Mouse (Mus musculus) liver, postnatal 0 days (tissue): Measurements from ENCODE around the gene Fbxw15.
"Not testable (repeated sequence)": the region's sequence is repeated elsewhere in the genome, so short reads cannot be mapped to it uniquely, and the experiment has no call there.

Experiments
- CTCF ChIP-seq: sonication (generic); IDR thresholded peaks from 2 replicates; pipeline ENCODE4 v1.5.1; 2016; ENCODE audit warnings: antibody characterized with exemption, low read depth
- EP300 ChIP-seq: IDR thresholded peaks from 2 replicates; pipeline ENCODE4 v1.6.1; 2016; ENCODE audit warnings: antibody characterized with exemption, low read depth, mild to moderate bottlenecking

GRCm38 (mm10) chr9:109606837-109607236 lies 38.8 kb upstream of the Fbxw15 start:
- TF ChIP-seq CTCF, result peak; percentile 40
- not testable (repeated sequence) for TF ChIP-seq EP300
